Mouse (Mus musculus) retina, adult 2 months (tissue): ENCODE results near the gene Fabp3.

Experiments
- DNase-seq: peaks from one replicate; pipeline ENCODE4 v3.0.0-alpha.2; 2012; ENCODE audit warnings: low read depth, low spot score

The Fabp3 gene

GRCm38 (mm10) chr4:130308231-130309081, at the start of gene Fabp3, which contains the start of gene Gm10570:
Gene Fabp3, plus strand, starts transcription at chr4:130308595.
Gene Gm10570, minus strand, starts transcription at chr4:130308674.
- DNase-seq = peak; percentile 32

- DNase-seq = no peak
These were observed 48.0 kb upstream of the Fabp3 start for GRCm38 (mm10) chr4:130260406-130260805.

GRCm38 (mm10) chr4:130264131-130264530, 44.3 kb upstream of the Fabp3 start:
- no peak for DNase-seq

DNA sequence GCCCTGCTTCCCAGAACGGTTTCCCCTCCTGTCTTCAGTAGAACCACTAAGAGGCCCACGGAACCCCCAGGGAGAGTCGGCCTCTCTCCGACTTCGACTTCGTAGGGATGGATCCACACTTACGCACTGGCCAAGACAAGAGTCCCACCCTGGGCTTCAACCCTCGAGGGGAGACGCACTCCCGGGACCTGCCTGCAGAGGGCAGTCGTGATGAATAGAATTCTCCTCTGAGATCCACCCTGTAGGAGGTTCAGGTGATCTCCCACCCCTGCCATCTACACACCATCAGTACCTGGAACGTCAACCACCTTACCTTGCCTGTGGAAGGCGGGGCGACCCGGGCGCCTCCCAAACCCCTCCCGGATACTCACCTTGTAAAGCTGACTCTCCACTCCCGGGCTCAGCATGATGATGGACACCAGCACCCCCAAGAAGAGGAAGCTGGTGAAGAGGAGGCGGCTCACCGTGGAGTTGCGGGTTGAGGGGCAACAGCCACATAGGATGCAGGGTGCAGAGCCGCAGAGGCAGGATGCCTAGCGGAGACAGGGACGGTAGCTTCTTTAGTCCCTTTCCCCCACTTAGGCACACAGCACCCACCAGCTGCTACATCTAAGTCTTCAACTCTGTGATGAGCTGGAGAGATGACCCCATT, 43.6 kb upstream of the Fabp3 start:
- DNase-seq = no peak

GRCm38 (mm10) chr4:130266601-130267000, 41.8 kb upstream of the Fabp3 start:
- DNase-seq = no peak

- no peak for DNase-seq
These were observed 41.3 kb upstream of the Fabp3 start for GRCm38 (mm10) chr4:130267069-130267468.

- no peak for DNase-seq
These were observed 39.7 kb upstream of the Fabp3 start for GRCm38 (mm10) chr4:130268736-130269135.

- no peak for DNase-seq
These were observed 38.3 kb upstream of the Fabp3 start for GRCm38 (mm10) chr4:130270089-130270488.

DNA sequence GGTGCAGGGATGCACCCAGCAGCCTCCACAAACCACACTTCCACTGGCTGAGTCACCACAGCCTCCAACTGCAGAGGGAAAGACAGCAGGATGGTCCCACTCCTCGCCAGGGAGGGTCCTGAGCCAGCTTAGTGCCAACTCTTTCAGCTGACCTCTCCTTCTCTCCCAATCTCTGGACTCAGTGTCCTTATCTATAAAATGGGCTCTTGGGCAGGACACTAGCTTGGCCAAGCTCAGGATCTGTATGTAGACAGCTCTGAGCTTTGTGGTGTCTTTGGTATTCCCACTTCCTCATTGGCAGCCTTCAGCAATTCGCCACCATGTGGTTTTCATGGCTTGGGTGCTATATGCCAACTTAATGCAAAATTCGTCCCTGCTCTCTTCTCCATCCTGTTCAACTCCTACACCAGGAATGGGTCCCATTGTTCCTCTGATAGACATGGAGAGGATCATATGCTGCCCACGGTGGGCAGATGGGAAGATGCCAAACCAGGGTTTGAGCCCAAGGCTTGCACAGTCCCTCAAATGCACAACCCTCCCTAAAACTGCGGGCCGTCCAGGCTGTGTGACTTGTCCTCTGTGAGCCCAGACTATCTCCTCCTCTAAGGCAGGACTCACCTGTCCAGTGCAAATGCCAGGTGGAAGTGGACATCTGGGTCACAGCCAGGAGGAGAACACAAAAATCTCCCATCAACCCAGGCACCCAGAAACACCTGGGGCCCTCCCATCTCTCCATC, 37.6 kb upstream of the Fabp3 start:
- no peak for DNase-seq

- DNase-seq = no peak
These were observed 34.6 kb upstream of the Fabp3 start for GRCm38 (mm10) chr4:130273698-130274345.

GRCm38 (mm10) chr4:130274346-130275015, 33.9 kb upstream of the Fabp3 start:
- no peak for DNase-seq

DNA sequence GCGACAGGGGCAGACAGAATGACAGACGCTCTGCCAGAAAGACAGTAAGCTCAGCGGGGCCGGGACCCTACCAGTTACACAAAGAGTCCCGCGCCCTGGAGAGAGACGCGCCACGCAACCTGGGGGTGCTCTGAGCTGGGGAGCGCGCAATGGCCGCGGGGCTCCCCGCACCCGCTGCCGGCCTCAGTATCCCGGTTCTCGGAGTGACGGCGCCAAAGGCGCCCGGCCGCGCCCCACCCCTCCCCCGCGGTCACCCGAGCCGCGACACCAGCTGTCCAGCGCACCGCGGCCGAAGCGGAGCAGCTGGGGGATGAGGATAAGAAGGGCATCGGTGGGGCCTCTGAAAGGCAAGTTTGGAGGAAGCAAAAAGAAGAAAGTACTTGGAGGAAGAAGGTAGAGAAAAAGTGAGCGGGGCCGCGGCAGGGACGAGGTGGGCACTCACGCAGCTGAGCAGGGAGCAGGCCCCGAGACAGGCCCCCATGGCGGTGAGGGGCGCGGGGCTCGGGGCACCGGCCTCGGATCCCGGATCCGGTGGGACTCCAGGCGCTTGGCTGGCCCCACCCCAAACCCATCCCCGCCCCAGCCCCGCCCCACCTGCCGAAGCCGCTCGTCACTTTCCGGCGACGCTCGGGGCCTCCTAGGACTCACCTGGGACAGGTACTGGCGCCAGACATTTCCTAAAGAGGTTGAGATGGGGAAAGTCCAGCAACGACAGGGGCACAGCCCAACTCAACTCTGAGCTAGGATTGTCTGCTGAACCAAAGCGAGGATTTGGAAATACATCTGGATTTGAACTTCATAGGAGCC, 33.2 kb upstream of the Fabp3 start:
- DNase-seq = no peak

DNA sequence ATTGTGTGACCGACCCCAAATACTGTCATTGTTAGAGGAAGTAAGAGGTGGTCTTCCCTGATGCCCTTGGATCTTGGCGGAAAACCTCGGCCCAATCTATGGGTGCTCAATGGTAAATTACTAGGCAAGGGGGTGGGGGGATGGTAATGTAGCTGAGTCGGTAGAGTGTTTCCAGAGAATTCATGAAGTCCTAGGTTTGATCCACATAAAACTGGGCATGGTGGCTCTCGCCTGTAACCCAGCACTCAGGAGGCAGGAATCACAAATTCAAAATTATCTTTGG, 32.6 kb upstream of the Fabp3 start:
- DNase-seq = no peak

DNA sequence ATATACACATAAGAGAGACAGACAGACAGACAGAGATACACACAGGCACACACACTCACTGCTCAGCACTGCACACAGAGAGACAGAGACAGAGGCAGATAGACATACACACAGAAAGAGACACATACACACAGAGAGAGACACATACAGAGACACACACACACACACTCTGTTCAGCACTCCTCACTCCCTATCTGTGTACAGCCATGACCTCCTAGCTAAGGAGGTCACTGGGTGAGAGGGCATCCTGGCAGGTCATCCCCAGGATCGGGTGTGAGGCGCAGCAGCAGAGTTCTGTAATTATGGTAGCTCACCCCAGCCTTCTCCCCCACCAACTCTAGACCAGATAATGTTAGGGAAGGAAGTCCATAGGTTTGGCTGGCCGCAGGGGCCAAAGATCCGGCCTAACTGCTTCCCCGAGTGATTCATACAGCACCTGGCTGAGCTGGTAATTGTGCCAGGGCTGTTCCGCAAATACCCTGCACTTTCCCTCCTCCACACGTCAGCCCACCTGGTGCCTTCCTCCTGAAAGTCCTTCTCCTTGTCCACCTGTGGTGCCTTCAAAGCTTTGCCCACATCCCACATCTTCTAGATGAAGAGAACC, 31.7 kb upstream of the Fabp3 start:
- DNase-seq = no peak

- no peak for DNase-seq
These were observed 29.3 kb upstream of the Fabp3 start, which contains the start of gene Serinc2 for GRCm38 (mm10) chr4:130279105-130279504. Gene Serinc2, minus strand, starts transcription at chr4:130279205.

- DNase-seq = no peak
These were observed 25.5 kb upstream of the Fabp3 start for GRCm38 (mm10) chr4:130282856-130283255.

DNA sequence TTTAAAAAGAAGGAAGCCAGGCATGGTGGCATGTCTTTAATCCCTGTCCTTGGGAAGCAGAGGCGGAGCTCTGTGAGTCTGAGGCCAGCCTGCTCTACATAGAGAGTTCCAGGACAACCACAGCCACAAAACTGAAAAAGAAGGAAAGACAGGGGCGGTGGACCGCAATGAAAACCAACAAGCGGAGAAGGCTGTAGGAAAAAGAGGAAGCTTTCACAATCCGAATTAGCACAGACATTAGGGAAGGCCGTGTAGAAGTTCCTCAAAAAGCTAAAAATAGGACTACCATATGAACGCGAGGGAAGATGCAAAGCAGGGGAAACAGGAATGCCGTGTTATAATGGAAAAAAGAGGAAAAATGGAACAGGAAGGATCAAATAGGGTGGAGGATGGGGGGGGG, 24.6 kb upstream of the Fabp3 start:
- DNase-seq = no peak

- DNase-seq = no peak
These were observed 21.9 kb upstream of the Fabp3 start for GRCm38 (mm10) chr4:130286531-130286930.

- DNase-seq = no peak
These were observed 18.6 kb upstream of the Fabp3 start for GRCm38 (mm10) chr4:130289824-130290223.

- peak; percentile 60 for DNase-seq
These were observed 16.1 kb upstream of the Fabp3 start for GRCm38 (mm10) chr4:130292271-130292670.
